Mouse (Mus musculus) liver, embryonic 14.5 days (tissue): ENCODE data around the gene Gpcpd1.

Experiments
- CTCF ChIP-seq: IDR thresholded peaks from 2 replicates; pipeline ENCODE4 v1.5.1; 2016; ENCODE audit warnings: antibody characterized with exemption, low read depth, control low read depth
- EP300 ChIP-seq: IDR thresholded peaks from 2 replicates; pipeline ENCODE4 v1.6.1; 2016; ENCODE audit warnings: antibody characterized with exemption, low read depth

GRCm38 (mm10) chr2:132613581-132614188 lies 26.2 kb upstream of the Gpcpd1 start:
- TF ChIP-seq CTCF (no peak), EP300 (no peak)
